17 mouse cellular contexts compared by ENCODE assay signal in genomic region chr5:129142801-129143200, GRCm38 (mm10). TPM values are rescaled to one million over a fixed set of nuclear protein-coding genes. Genes with fewer than 3 reads are reported as not detected.
DNase-seq lines count a peak whose midpoint lies in the region.
"Had no signal": no experiment of that assay in that cellular context is flagged by ENCODE, and none has a peak within 500 bp of the region (broad histone marks: within the 10 kb centered on the region; RNA-seq: fewer than 3 reads in every experiment).

No protein-coding gene starts in this region.

- DNase-seq in 416B (ENCODE audit: low read depth): peak; percentile 12
- peak; percentile 80 for DNase-seq in ES-CJ7 (ENCODE audit: low read depth, low spot score)
- DNase-seq in ZHBTc4 (ENCODE audit: low read depth, low spot score): peak; percentile 62
- DNase-seq in kidney, postnatal 10 days: no peak
- no peak for DNase-seq in adipocyte (ENCODE audit: low spot score)
- DNase-seq in heart, postnatal 4 days: no peak
- DNase-seq: adrenal gland, adult 8-10 months; adrenal gland, postnatal 25 days; B cell, adult 2 months; cerebellum, adult 11 months; cerebellum, adult 18-20 months; cerebellum, adult 8-10 months; cerebellum, adult 9-11 months; cerebellum, postnatal 14 days; cerebellum, postnatal 36 days; embryo, embryonic 11 days; forebrain, postnatal 0 days had no signal

RNA-seq across cellular contexts. Expression of gene Adgrd1, which starts 46.3 kb away (rescaled TPM):
- total RNA-seq in heart, postnatal 4 days (2021): 1 to 10 TPM; 6.2 to 6.5 TPM

Comparison
In these comparisons a context has a peak if more than half of its experiments do, and no peak if none do; other contexts are left out.
1. DNase-seq: peak in 416B (single experiment), ES-CJ7 (single experiment) and ZHBTc4 (single experiment); none in kidney, postnatal 10 days (single experiment), adipocyte (single experiment) and heart, postnatal 4 days (single experiment).